Mouse (Mus musculus): ENCODE measurements around the gene Gpr150. TPM values are rescaled to one million over a fixed set of nuclear protein-coding genes. Genes with fewer than 3 reads are reported as not detected.

The Gpr150 gene
- polyA plus RNA-seq, 1 experiment from 2014 or later: 0.50 TPM

- H3K4me1 ChIP-seq (replicated peaks; ENCODE audit: insufficient read depth, low read length): no peaks in the 10 kb centered on the region
- H3K9me3 ChIP-seq (replicated peaks; ENCODE audit: low read length): no peaks in the 10 kb centered on the region
- no peak overlapping the region for H3K4me3 ChIP-seq (replicated peaks; ENCODE audit: low read depth, low read length)
- H3K36me3 ChIP-seq (ENCODE audit: insufficient read depth, low read length): 0 out of 2 replicates have a peak, but pooled peaks cover 3% of the 10 kb centered on the region
- DNase-seq (ENCODE audit: low spot score): peak; percentile 42
- WGBS: 72% methylated on average over 4 of the region's 4 CpGs
- H3K27me3 ChIP-seq (ENCODE audit: insufficient read depth, low read length): no peaks in the 10 kb centered on the region
- TF ChIP-seq CTCF (IDR thresholded peaks at IDR 0.05; ENCODE audit: low read depth): no peak
- H3K27ac ChIP-seq: no peak overlapping the region
- H3K4me2 ChIP-seq (ENCODE audit: low read length): no peak overlapping the region
- ATAC-seq (replicated peaks; ENCODE audit: low FRiP score, low read depth): no peak
- no peak overlapping the region for H3K9ac ChIP-seq (ENCODE audit: low read depth, low read length)
Observed at GRCm38 (mm10) chr13:76063548-76063947, 6.8 kb upstream of the Gpr150 start.

DNA sequence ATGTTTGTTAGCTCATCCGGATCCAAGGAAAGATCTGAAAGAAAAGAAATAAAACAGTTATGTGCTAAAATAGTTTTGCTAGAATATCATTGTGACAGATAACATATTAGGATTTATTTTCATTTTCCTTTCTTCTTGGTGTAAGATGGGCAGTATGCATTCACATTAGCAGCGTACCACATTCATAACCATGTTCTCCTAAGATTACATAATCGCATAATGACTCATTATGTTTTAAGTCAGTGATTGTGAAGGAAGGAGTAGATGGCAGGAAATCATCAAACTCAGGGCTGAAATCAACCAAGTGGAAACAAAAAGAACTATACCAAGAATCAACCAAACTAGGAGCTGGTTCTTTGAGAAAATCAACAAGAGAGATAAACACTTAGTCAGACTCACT lies 5.8 kb upstream of the Gpr150 start:
- DNase-seq (ENCODE audit: low spot score) (no peak), ATAC-seq (replicated peaks; ENCODE audit: low FRiP score, low read depth) (no peak)
- H3K4me3 ChIP-seq (replicated peaks; ENCODE audit: low read depth, low read length): no peak overlapping the region
- WGBS: 90% methylated on average over 3 of the region's 3 CpGs
- no peak overlapping the region for H3K27ac ChIP-seq
- H3K27me3 ChIP-seq (ENCODE audit: insufficient read depth, low read length): no peaks in the 10 kb centered on the region
- H3K9me3 ChIP-seq (replicated peaks; ENCODE audit: low read length): no peaks in the 10 kb centered on the region
- H3K4me2 ChIP-seq (ENCODE audit: low read length): no peak overlapping the region
- no peak overlapping the region for H3K9ac ChIP-seq (ENCODE audit: low read depth, low read length)
- H3K4me1 ChIP-seq (replicated peaks; ENCODE audit: insufficient read depth, low read length): no peaks in the 10 kb centered on the region
- H3K36me3 ChIP-seq (ENCODE audit: insufficient read depth, low read length): 0 out of 2 replicates have a peak, but pooled peaks cover 3% of the 10 kb centered on the region
- TF ChIP-seq CTCF (IDR thresholded peaks at IDR 0.05; ENCODE audit: low read depth): no peak

GRCm38 (mm10) chr13:76062126-76062525 lies 5.3 kb upstream of the Gpr150 start:
- WGBS: 87% methylated on average over 3 of the region's 3 CpGs
- H3K36me3 ChIP-seq (ENCODE audit: insufficient read depth, low read length): 0 out of 2 replicates have a peak, but pooled peaks cover 3% of the 10 kb centered on the region
- no peaks in the 10 kb centered on the region for H3K9me3 ChIP-seq (replicated peaks; ENCODE audit: low read length)
- H3K4me3 ChIP-seq (replicated peaks; ENCODE audit: low read depth, low read length): no peak overlapping the region
- DNase-seq (ENCODE audit: low spot score) (no peak), ATAC-seq (replicated peaks; ENCODE audit: low FRiP score, low read depth) (no peak)
- H3K4me2 ChIP-seq (ENCODE audit: low read length): no peak overlapping the region
- H3K27ac ChIP-seq: no peak overlapping the region
- H3K27me3 ChIP-seq (ENCODE audit: insufficient read depth, low read length): no peaks in the 10 kb centered on the region
- H3K4me1 ChIP-seq (replicated peaks; ENCODE audit: insufficient read depth, low read length): no peaks in the 10 kb centered on the region
- no peak for TF ChIP-seq CTCF (IDR thresholded peaks at IDR 0.05; ENCODE audit: low read depth)
- no peak overlapping the region for H3K9ac ChIP-seq (ENCODE audit: low read depth, low read length)

GRCm38 (mm10) chr13:76059591-76059990 lies 2.8 kb upstream of the Gpr150 start:
- Histone ChIP-seq H3K9me3 (replicated peaks; ENCODE audit: low read length) (no peaks in the 10 kb centered on the region), H3K4me1 (replicated peaks; ENCODE audit: insufficient read depth, low read length) (0 out of 2 replicates have a peak, but pooled peaks cover 12% of the 10 kb centered on the region), H3K27me3 (ENCODE audit: insufficient read depth, low read length) (peaks cover 8% of the 10 kb centered on the region; the same call in 1 of the 2 replicates), H3K4me3 (replicated peaks; ENCODE audit: low read depth, low read length) (no peak overlapping the region), H3K27ac (no peak overlapping the region), H3K9ac (ENCODE audit: low read depth, low read length) (no peak overlapping the region), H3K36me3 (ENCODE audit: insufficient read depth, low read length) (0 out of 2 replicates have a peak, but pooled peaks cover 3% of the 10 kb centered on the region), H3K4me2 (ENCODE audit: low read length) (no peak overlapping the region)
- no peak for TF ChIP-seq CTCF (IDR thresholded peaks at IDR 0.05; ENCODE audit: low read depth)
- WGBS: 71% methylated on average over 4 of the region's 4 CpGs
- DNase-seq (ENCODE audit: low spot score) (peak; percentile 11), ATAC-seq (replicated peaks; ENCODE audit: low FRiP score, low read depth) (no peak)

GRCm38 (mm10) chr13:76057267-76058069 lies 672 bp upstream of the Gpr150 start:
- DNase-seq (ENCODE audit: low spot score): no peak
- no peak overlapping the region for H3K27ac ChIP-seq
- H3K9ac ChIP-seq (ENCODE audit: low read depth, low read length): no peak overlapping the region
- 62% methylated on average over 10 of the region's 10 CpGs for WGBS
- no peak for ATAC-seq (replicated peaks; ENCODE audit: low FRiP score, low read depth)
- H3K27me3 ChIP-seq (ENCODE audit: insufficient read depth, low read length): peaks cover 14% of the 10 kb centered on the region
- H3K9me3 ChIP-seq (replicated peaks; ENCODE audit: low read length): no peaks in the 10 kb centered on the region
- TF ChIP-seq CTCF (IDR thresholded peaks at IDR 0.05; ENCODE audit: low read depth): no peak
- 0 out of 2 replicates have a peak, but pooled peaks cover 12% of the 10 kb centered on the region for H3K4me1 ChIP-seq (replicated peaks; ENCODE audit: insufficient read depth, low read length)
- no peak overlapping the region for H3K4me3 ChIP-seq (replicated peaks; ENCODE audit: low read depth, low read length)
- 0 out of 2 replicates have a peak, but pooled peaks cover 3% of the 10 kb centered on the region for H3K36me3 ChIP-seq (ENCODE audit: insufficient read depth, low read length)
- no peak overlapping the region for H3K4me2 ChIP-seq (ENCODE audit: low read length)

DNA sequence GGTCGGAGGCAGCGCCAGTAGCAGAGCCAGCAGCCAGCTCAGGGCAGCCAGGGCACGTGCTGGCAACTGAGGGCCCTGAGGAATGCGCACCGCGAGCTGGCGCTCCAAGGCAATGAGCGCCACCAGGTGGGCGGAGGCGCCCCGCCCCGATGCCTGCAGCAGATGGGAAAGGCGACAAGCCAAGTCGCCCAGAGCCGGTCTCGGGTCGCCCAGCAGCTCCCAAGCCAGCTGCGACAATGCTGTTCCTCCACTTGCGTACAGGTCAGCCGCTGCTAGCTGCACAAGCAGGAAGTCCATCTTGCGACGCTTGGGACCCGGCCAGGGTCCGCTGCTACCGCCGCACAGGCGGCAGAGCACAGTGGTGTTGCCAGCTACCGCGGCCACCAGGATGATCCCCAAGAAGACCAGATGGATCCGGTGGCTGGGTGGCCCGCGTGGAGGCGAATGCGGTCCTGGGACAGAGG lies 503 bp downstream of the Gpr150 start:
- no peaks in the 10 kb centered on the region for H3K36me3 ChIP-seq (ENCODE audit: insufficient read depth, low read length)
- H3K27ac ChIP-seq: no peak overlapping the region
- H3K27me3 ChIP-seq (ENCODE audit: insufficient read depth, low read length): peaks cover 14% of the 10 kb centered on the region
- H3K9ac ChIP-seq (ENCODE audit: low read depth, low read length): peak overlapping the region; percentile 25; the same call in 1 of the 2 replicates
- no peaks in the 10 kb centered on the region for H3K9me3 ChIP-seq (replicated peaks; ENCODE audit: low read length)
- peak; percentile 62 for DNase-seq (ENCODE audit: low spot score)
- WGBS: 0% methylated on average over 34 of the region's 34 CpGs
- 0 out of 2 replicates have a peak, but pooled peaks cover 12% of the 10 kb centered on the region for H3K4me1 ChIP-seq (replicated peaks; ENCODE audit: insufficient read depth, low read length)
- ATAC-seq (replicated peaks; ENCODE audit: low FRiP score, low read depth): peak; percentile 89
- H3K4me2 ChIP-seq (ENCODE audit: low read length): peak overlapping the region; percentile 92
- TF ChIP-seq CTCF (IDR thresholded peaks at IDR 0.05; ENCODE audit: low read depth): peak; percentile 61
- peak overlapping the region; percentile 48 for H3K4me3 ChIP-seq (replicated peaks; ENCODE audit: low read depth, low read length)
